Mouse (Mus musculus) heart, adult 11 months (tissue): ENCODE data around the gene Traf6.
"Not testable (repeated sequence)": the region's sequence is repeated elsewhere in the genome, so short reads cannot be mapped to it uniquely, and the experiment has no call there.

Experiments used
- DNase-seq: peaks from one replicate; pipeline ENCODE4 v3.0.0; 2022

The Traf6 gene

GRCm38 (mm10) chr2:101695584-101695983 is 17.4 kb downstream of the Traf6 start:
- DNase-seq = peak; percentile 76

GRCm38 (mm10) chr2:101699284-101699683 is 21.1 kb downstream of the Traf6 start:
- no peak for DNase-seq

GRCm38 (mm10) chr2:101705941-101706485 is 27.8 kb downstream of the Traf6 start:
- peak; percentile 31 for DNase-seq

GRCm38 (mm10) chr2:101711608-101712007 is 33.4 kb downstream of the Traf6 start:
- peak; percentile 74 for DNase-seq

GRCm38 (mm10) chr2:101715650-101716323 is 37.6 kb downstream of the Traf6 start:
- DNase-seq = peak; percentile 89

- DNase-seq = no peak
Measured at GRCm38 (mm10) chr2:101717162-101717561, 38.9 kb downstream of the Traf6 start.

- no peak for DNase-seq
Measured at GRCm38 (mm10) chr2:101721835-101722234, 43.6 kb downstream of the Traf6 start.

GRCm38 (mm10) chr2:101722370-101723332 is 44.4 kb downstream of the Traf6 start:
- peak; percentile 93 for DNase-seq

GRCm38 (mm10) chr2:101723333-101723881 is 45.2 kb downstream of the Traf6 start:
- no peak for DNase-seq

- no peak for DNase-seq
Measured at GRCm38 (mm10) chr2:101727787-101728186, 49.6 kb downstream of the Traf6 start.

- DNase-seq = peak; percentile 91
Measured at GRCm38 (mm10) chr2:101729472-101729871, 51.2 kb downstream of the Traf6 start.

- DNase-seq = peak; percentile 91
Measured at GRCm38 (mm10) chr2:101730972-101731371, 52.7 kb downstream of the Traf6 start.

- DNase-seq = peak; percentile 90
Measured at GRCm38 (mm10) chr2:101732777-101733210, 54.6 kb downstream of the Traf6 start.

- peak; percentile 97 for DNase-seq
Measured at GRCm38 (mm10) chr2:101733564-101733963, 55.3 kb downstream of the Traf6 start.

GRCm38 (mm10) chr2:101739914-101740313 is 61.7 kb downstream of the Traf6 start:
- DNase-seq = no peak

- no peak for DNase-seq
Measured at GRCm38 (mm10) chr2:101741653-101742052, 63.4 kb downstream of the Traf6 start.

- DNase-seq = no peak
Measured at GRCm38 (mm10) chr2:101742072-101742860, 64.0 kb downstream of the Traf6 start.

GRCm38 (mm10) chr2:101745656-101746055 is 67.4 kb downstream of the Traf6 start:
- not testable (repeated sequence) for DNase-seq

- peak; percentile 96 for DNase-seq
Measured at GRCm38 (mm10) chr2:101746537-101746936, 68.3 kb downstream of the Traf6 start.
